Mouse (Mus musculus) myocyte (in vitro differentiated cells): ENCODE results near the gene Ubr2. TPM values are rescaled to one million over a fixed set of nuclear protein-coding genes. Genes with fewer than 3 reads are reported as not detected.

Source experiments
- H3K27me3 ChIP-seq: one replicate; pipeline ENCODE4 v1.6.1; 2011; ENCODE audit not compliant: control insufficient read depth, insufficient read depth, insufficient read length
- H3K36me3 ChIP-seq: one replicate; pipeline ENCODE4 v1.6.1; 2011; ENCODE audit not compliant: control insufficient read depth, insufficient read depth
- H3K4me2 ChIP-seq: one replicate; pipeline ENCODE4 v1.6.1; 2011; ENCODE audit warnings: low read depth, control low read depth
- H3K4me3 ChIP-seq: one replicate; pipeline ENCODE4 v1.5.1; 2011; ENCODE audit warnings: mild to moderate bottlenecking, control low read depth, moderate library complexity
- H3K79me2 ChIP-seq: one replicate; pipeline ENCODE4 v1.6.1; 2011; ENCODE audit not compliant: control insufficient read depth, insufficient read depth
- H3ac ChIP-seq: one replicate; pipeline ENCODE4 v1.6.1; 2011; ENCODE audit not compliant: control insufficient read depth, insufficient read length
- CEBPB ChIP-seq: IDR thresholded peaks from 2 replicates; pipeline ENCODE4 v1.6.1; 2011; ENCODE audit warnings: mild to moderate bottlenecking, moderate library complexity; ENCODE audit not compliant: poor library complexity, insufficient read depth, severe bottlenecking
- E2F4 ChIP-seq: IDR thresholded peaks from one replicate; pipeline ENCODE4 v1.6.1; 2011; ENCODE audit warnings: mild to moderate bottlenecking, control low read depth, moderate library complexity; ENCODE audit not compliant: insufficient read depth
- MAX ChIP-seq: IDR thresholded peaks from one replicate; pipeline ENCODE4 v1.6.1; 2011; ENCODE audit warnings: low read depth, mild to moderate bottlenecking, control low read depth
- MYOD1 ChIP-seq, 3 experiments: IDR thresholded peaks; one replicate each; pipeline ENCODE4 v1.6.1; 2011; ENCODE audit warnings: control low read depth in 2 of 3, low read depth in 2 of 3, mild to moderate bottlenecking in 2 of 3, moderate library complexity in 1 of 3; ENCODE audit not compliant: insufficient read length in 2 of 3, control insufficient read depth in 1 of 3
- MYOG ChIP-seq, 3 experiments: IDR thresholded peaks; one replicate each; pipeline ENCODE4 v1.6.1; 2011; ENCODE audit warnings: control low read depth in 2 of 3, low read depth in 2 of 3, mild to moderate bottlenecking in 2 of 3; ENCODE audit not compliant: insufficient read length in 2 of 3, control insufficient read depth in 1 of 3, insufficient read depth in 1 of 3
- POLR2A ChIP-seq: IDR thresholded peaks from one replicate; pipeline ENCODE4 v1.6.1; 2011; ENCODE audit warnings: low read depth, mild to moderate bottlenecking, control low read depth, moderate library complexity; ENCODE audit not compliant: insufficient read length
- POLR2AphosphoS2 ChIP-seq: IDR thresholded peaks from one replicate; pipeline ENCODE4 v1.6.1; 2011; ENCODE audit warnings: low read depth, control low read depth; ENCODE audit not compliant: insufficient read length
- REST ChIP-seq: IDR thresholded peaks from one replicate; pipeline ENCODE4 v1.6.1; 2011; ENCODE audit warnings: mild to moderate bottlenecking, control low read depth, moderate library complexity; ENCODE audit not compliant: insufficient read depth, insufficient read length
- SRF ChIP-seq: IDR thresholded peaks from one replicate; pipeline ENCODE4 v1.6.1; 2011; ENCODE audit warnings: low read depth; ENCODE audit not compliant: control insufficient read depth, insufficient read length
- TCF12 ChIP-seq: IDR thresholded peaks from one replicate; pipeline ENCODE4 v1.6.1; 2011; ENCODE audit warnings: mild to moderate bottlenecking, control low read depth; ENCODE audit not compliant: poor library complexity, insufficient read depth, severe bottlenecking
- TCF3 ChIP-seq: IDR thresholded peaks from one replicate; pipeline ENCODE4 v1.6.1; 2011; ENCODE audit warnings: low read depth, control low read depth; ENCODE audit not compliant: insufficient read length
- USF1 ChIP-seq: IDR thresholded peaks from one replicate; pipeline ENCODE4 v1.6.1; 2011; ENCODE audit warnings: low read depth, mild to moderate bottlenecking, control low read depth, moderate library complexity
- polyA plus RNA-seq: library from polyadenylated mRNA; unstranded; fragments of >200 nt; fragmentation: generic; extraction: Trizol; gene quantifications from one replicate; pipeline ENCODE4 v1.2.1, GENCODE M21; 2012; ENCODE audit warnings: missing spikeins

Ubr2 gene
- polyA plus RNA-seq, 1 experiment, result 36.9 TPM

DNA sequence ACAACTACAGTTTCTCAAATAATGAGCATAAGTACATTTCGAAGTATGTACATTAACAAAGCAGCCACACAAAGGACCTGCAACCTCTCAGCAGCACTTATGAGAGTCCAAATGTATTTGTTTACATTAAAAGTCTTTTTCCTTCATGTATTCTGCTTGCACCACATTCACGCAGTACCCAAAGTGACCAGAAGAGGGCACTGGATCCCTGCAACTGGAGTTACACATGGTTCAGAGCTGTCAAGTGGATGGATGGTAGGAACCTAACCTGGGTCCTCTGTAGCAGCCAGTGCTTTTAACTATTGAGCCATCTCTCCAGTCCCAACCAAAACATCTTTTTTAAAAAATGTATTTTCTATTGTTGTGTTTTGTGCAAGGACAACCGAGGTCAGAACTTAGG, 35.2 kb downstream of the Ubr2 start:
- H3K79me2 ChIP-seq, result no peaks in the 10 kb centered on the region
- TF ChIP-seq POLR2AphosphoS2, result no peak
- TF ChIP-seq MYOD1 (IDR thresholded peaks at IDR 0.05; ENCODE audit: control insufficient read depth in 1 of 3, insufficient read length in 2 of 3, low read depth in 2 of 3), result no peak
- no peak for TF ChIP-seq MYOG (IDR thresholded peaks at IDR 0.05; ENCODE audit: control insufficient read depth in 1 of 3, insufficient read depth in 1 of 3, insufficient read length in 2 of 3, low read depth in 2 of 3)
- TF ChIP-seq TCF3, result no peak
- no peak for TF ChIP-seq MAX
- TF ChIP-seq POLR2A, result no peak
- no peak for TF ChIP-seq TCF12
- no peak for TF ChIP-seq SRF
- no peak for TF ChIP-seq REST
- no peak overlapping the region for H3K4me3 ChIP-seq
- H3K4me2 ChIP-seq, result no peak overlapping the region
- peaks cover 91% of the 10 kb centered on the region for H3K36me3 ChIP-seq
- H3K27me3 ChIP-seq, result no peaks in the 10 kb centered on the region
- H3ac ChIP-seq, result no peak overlapping the region

DNA sequence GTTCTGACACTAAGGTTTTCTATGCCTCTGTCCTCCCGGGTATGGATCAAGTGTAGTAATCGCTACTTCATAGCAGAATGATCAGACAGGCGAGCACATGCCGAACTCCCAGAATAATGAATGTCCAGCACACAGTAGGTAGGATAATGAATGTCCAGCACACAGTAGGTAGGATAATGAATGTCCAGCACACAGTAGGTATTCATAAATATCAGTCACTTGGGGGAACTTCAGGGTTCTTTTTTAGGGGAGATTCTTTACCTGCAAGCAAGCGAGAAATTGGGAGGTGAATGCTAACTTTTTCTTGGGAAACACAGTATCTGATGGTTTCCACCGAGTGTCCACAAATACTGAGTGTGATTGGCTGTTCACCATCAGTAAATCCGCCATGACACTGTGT, 37.8 kb downstream of the Ubr2 start:
- TF ChIP-seq CEBPB (no peak), POLR2AphosphoS2 (no peak), MYOG (IDR thresholded peaks at IDR 0.05; ENCODE audit: control insufficient read depth in 1 of 3, insufficient read depth in 1 of 3, insufficient read length in 2 of 3, low read depth in 2 of 3) (no peak), TCF12 (no peak), REST (no peak), MYOD1 (IDR thresholded peaks at IDR 0.05; ENCODE audit: control insufficient read depth in 1 of 3, insufficient read length in 2 of 3, low read depth in 2 of 3) (no peak), SRF (no peak), TCF3 (no peak), E2F4 (no peak), MAX (no peak), USF1 (no peak), POLR2A (no peak)
- Histone ChIP-seq H3K4me3 (no peak overlapping the region), H3K79me2 (no peaks in the 10 kb centered on the region), H3K4me2 (no peak overlapping the region), H3ac (no peak overlapping the region), H3K36me3 (peaks cover 94% of the 10 kb centered on the region), H3K27me3 (no peaks in the 10 kb centered on the region)

GRCm38 (mm10) chr17:46966892-46967291, 43.5 kb downstream of the Ubr2 start:
- H3K36me3 ChIP-seq, result peaks cover 87% of the 10 kb centered on the region
- H3ac ChIP-seq, result no peak overlapping the region
- H3K4me2 ChIP-seq, result no peak overlapping the region
- no peaks in the 10 kb centered on the region for H3K79me2 ChIP-seq
- TF ChIP-seq TCF3 (no peak), TCF12 (no peak), MAX (no peak), REST (no peak), USF1 (no peak), E2F4 (no peak), POLR2AphosphoS2 (no peak), MYOD1 (IDR thresholded peaks at IDR 0.05; ENCODE audit: control insufficient read depth in 1 of 3, insufficient read length in 2 of 3, low read depth in 2 of 3) (no peak), POLR2A (no peak), CEBPB (no peak), SRF (no peak), MYOG (IDR thresholded peaks at IDR 0.05; ENCODE audit: control insufficient read depth in 1 of 3, insufficient read depth in 1 of 3, insufficient read length in 2 of 3, low read depth in 2 of 3) (no peak)
- no peaks in the 10 kb centered on the region for H3K27me3 ChIP-seq
- H3K4me3 ChIP-seq, result no peak overlapping the region

- Histone ChIP-seq H3ac (no peak overlapping the region), H3K36me3 (peaks cover 85% of the 10 kb centered on the region), H3K27me3 (no peaks in the 10 kb centered on the region), H3K4me2 (no peak overlapping the region), H3K4me3 (no peak overlapping the region), H3K79me2 (no peaks in the 10 kb centered on the region)
- TF ChIP-seq MYOG (IDR thresholded peaks at IDR 0.05; ENCODE audit: control insufficient read depth in 1 of 3, insufficient read depth in 1 of 3, insufficient read length in 2 of 3, low read depth in 2 of 3), result no peak
- TF ChIP-seq TCF12, result no peak
- TF ChIP-seq POLR2AphosphoS2, result no peak
- TF ChIP-seq MYOD1 (IDR thresholded peaks at IDR 0.05; ENCODE audit: control insufficient read depth in 1 of 3, insufficient read length in 2 of 3, low read depth in 2 of 3), result no peak
- TF ChIP-seq SRF, result no peak
- no peak for TF ChIP-seq E2F4
- no peak for TF ChIP-seq USF1
- TF ChIP-seq CEBPB, result no peak
- no peak for TF ChIP-seq MAX
- TF ChIP-seq POLR2A, result no peak
- TF ChIP-seq TCF3, result no peak
- no peak for TF ChIP-seq REST
These were observed 47.2 kb downstream of the Ubr2 start for GRCm38 (mm10) chr17:46963186-46963585.

GRCm38 (mm10) chr17:46962153-46962552, 48.2 kb downstream of the Ubr2 start:
- no peak overlapping the region for H3ac ChIP-seq
- no peaks in the 10 kb centered on the region for H3K79me2 ChIP-seq
- TF ChIP-seq POLR2AphosphoS2, result no peak
- TF ChIP-seq TCF12, result no peak
- TF ChIP-seq SRF, result no peak
- no peak for TF ChIP-seq E2F4
- TF ChIP-seq POLR2A, result no peak
- H3K27me3 ChIP-seq, result no peaks in the 10 kb centered on the region
- no peak overlapping the region for H3K4me3 ChIP-seq
- peaks cover 82% of the 10 kb centered on the region for H3K36me3 ChIP-seq
- no peak overlapping the region for H3K4me2 ChIP-seq
